Mouse (Mus musculus): ENCODE results near the gene Rnf185. TPM values are rescaled to one million over a fixed set of nuclear protein-coding genes. Genes with fewer than 3 reads are reported as not detected.
A peak's percentile ranks its signal among the peaks of the same experiment; 100 is the strongest.

The Rnf185 gene
- polyA plus RNA-seq, 1 experiment from 2014 or later, result 43.0 TPM

DNA sequence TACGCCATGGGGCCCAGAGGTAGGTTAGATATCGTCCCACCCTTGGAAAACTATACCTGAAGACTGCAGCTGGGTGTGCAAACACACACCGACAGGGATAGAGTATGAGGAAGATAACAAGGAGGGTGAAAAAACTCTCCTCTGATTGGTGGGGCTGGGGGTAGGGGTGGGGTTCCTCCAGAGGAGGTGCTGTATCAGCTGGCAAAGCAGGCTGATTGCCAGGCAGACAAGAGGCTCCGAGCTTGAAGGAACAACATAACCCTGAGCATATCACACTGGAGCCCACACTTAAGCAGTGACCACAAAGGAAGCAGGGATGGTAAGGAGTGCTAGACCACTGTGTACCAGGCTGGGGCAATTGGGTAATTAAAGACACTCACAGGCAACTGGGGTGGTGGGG lies 72.7 kb downstream of the Rnf185 start:
- H3K9ac ChIP-seq (ENCODE audit: low read depth, low read length), result no peak overlapping the region
- H3K4me1 ChIP-seq (ENCODE audit: control insufficient read depth, insufficient read depth, low read depth, low read length), result peaks cover 2% of the 10 kb centered on the region
- 85% methylated on average over 4 of the region's 4 CpGs for WGBS
- H3K9me3 ChIP-seq (ENCODE audit: control insufficient read depth, low read length), result no peaks in the 10 kb centered on the region
- no peak overlapping the region for H3K4me3 ChIP-seq (ENCODE audit: low read length)
- H3K27me3 ChIP-seq (replicated peaks; ENCODE audit: control insufficient read depth, insufficient read depth, low read length), result no peaks in the 10 kb centered on the region
- no peaks in the 10 kb centered on the region; the same call in 1 of the 2 replicates for H3K36me3 ChIP-seq (ENCODE audit: control insufficient read depth, insufficient read depth, low read length)
- H3K27ac ChIP-seq (ENCODE audit: low read depth, low read length), result no peak overlapping the region
- ATAC-seq, result no peak
- H3K4me2 ChIP-seq (ENCODE audit: low read length), result no peak overlapping the region

DNA sequence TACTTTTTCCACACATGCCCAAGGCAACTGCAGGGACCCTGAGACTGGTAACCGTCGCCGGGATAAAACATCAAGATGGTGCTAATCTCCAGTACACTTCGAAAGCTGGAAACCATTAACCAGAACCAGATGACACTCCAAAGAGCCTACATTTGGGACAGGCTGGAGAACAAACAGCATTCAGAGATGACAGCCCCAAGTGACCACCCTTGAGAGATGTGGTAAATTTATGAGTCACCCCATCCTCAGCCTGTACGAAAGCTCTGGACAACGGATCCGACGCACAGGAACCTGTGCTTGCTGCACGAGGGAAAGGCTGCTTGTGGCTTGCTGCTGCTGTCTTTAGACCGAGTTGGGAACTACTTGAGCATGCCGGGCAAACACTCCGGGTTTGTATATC lies 77.4 kb downstream of the Rnf185 start:
- H3K36me3 ChIP-seq (ENCODE audit: control insufficient read depth, insufficient read depth, low read length), result no peaks in the 10 kb centered on the region
- H3K27me3 ChIP-seq (replicated peaks; ENCODE audit: control insufficient read depth, insufficient read depth, low read length), result no peaks in the 10 kb centered on the region
- H3K9me3 ChIP-seq (ENCODE audit: control insufficient read depth, low read length), result no peaks in the 10 kb centered on the region
- peak overlapping the region; percentile 64 for H3K27ac ChIP-seq (ENCODE audit: low read depth, low read length)
- no peak overlapping the region for H3K9ac ChIP-seq (ENCODE audit: low read depth, low read length)
- H3K4me3 ChIP-seq (ENCODE audit: low read length), result no peak overlapping the region
- H3K4me1 ChIP-seq (ENCODE audit: control insufficient read depth, insufficient read depth, low read depth, low read length), result peaks cover 25% of the 10 kb centered on the region
- 72% methylated on average over 12 of the region's 12 CpGs for WGBS
- ATAC-seq, result no peak
- H3K4me2 ChIP-seq (ENCODE audit: low read length), result no peak overlapping the region; the same call in 1 of the 2 replicates

DNA sequence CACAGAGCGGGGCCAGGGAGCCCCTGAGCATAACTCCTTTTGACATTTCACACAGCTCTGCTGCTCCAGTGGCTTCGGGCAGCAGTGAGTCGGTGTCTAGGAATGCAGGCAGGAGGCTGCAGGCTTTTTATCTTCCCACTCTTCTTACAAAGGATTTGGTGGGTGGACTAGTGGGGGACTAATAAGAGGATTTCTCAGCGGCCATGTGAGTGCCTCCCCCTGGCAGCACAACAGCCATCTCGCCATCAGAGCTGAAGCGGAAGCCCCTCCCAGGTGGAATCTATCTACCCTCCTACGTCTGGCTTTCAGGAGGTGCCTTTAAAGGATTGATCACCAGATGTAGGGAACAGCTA lies 77.9 kb downstream of the Rnf185 start:
- Histone ChIP-seq H3K9me3 (ENCODE audit: control insufficient read depth, low read length) (no peaks in the 10 kb centered on the region), H3K36me3 (ENCODE audit: control insufficient read depth, insufficient read depth, low read length) (no peaks in the 10 kb centered on the region), H3K4me3 (ENCODE audit: low read length) (no peak overlapping the region), H3K27ac (ENCODE audit: low read depth, low read length) (peak overlapping the region; percentile 64), H3K27me3 (replicated peaks; ENCODE audit: control insufficient read depth, insufficient read depth, low read length) (no peaks in the 10 kb centered on the region), H3K4me2 (ENCODE audit: low read length) (peak overlapping the region; percentile 9), H3K9ac (ENCODE audit: low read depth, low read length) (no peak overlapping the region), H3K4me1 (ENCODE audit: control insufficient read depth, insufficient read depth, low read depth, low read length) (peaks cover 29% of the 10 kb centered on the region)
- 18% methylated on average over 7 of the region's 7 CpGs for WGBS
- ATAC-seq, result no peak

DNA sequence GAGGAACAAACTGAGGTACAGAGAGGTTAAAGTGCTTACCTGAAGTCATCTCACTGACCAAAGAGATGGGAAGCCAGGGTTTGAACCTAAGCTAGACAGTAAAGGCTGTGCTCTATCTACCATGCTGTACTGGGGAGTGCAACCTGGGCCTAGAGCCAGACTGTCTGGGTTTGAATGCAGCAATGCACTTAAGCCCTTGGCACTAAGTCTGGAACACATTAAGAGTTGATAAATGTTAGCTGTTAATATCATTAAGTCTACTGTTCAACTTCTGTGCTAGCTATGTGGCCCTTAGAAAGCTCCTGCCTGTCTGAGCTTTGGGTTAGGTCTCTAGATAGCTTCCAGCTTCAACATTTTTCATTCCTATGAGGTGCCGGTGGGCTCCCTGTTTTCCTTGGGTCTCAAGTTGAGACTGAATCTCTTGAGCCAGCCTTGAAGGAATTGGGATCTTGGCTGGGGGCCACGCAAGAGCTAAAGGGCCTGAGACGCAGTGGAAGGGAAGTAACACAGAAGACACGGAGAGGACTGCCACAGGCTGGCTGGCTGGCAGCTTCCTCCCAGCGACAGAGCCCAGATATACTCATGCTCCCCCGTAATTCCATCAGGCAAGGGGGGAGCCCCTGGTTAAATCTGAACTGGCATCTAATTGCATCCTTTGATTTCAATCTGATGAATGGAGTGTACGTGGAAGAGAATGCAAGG lies 78.4 kb downstream of the Rnf185 start:
- no peak for ATAC-seq
- H3K4me1 ChIP-seq (ENCODE audit: control insufficient read depth, insufficient read depth, low read depth, low read length), result peaks cover 34% of the 10 kb centered on the region

DNA sequence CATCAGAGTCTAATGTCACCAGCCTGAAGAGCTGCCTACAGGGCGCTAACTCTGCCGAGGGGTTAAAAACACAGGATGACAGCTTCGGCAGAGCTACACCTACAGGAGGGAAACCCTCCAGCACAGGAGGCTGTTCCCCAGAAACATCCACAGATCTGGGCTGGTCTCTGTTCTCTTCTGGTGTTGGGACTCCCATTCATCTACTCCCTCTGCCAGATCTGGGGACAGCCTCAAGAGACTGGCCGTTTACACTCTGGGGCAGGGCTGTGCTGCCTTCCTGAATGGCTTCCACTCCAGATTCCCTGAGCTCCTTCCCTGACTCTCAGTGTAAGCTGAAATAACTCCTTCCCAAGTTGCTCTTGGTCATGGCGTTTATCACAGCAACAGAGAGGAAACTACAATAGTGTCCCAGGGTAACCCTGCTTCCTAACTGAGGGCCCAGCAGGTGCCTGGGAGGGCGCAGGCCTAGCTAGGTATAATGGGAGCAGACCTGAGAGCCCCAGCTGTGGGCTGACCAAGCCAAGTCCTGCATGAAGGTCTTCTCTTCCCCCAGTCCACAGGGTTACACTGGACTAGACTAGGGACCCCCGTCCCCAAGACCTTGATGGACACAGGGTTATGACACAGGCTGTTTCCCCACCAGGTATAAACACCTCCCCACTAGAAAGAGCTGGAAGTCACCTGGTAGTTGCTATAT lies 80.4 kb downstream of the Rnf185 start:
- Histone ChIP-seq H3K4me1 (ENCODE audit: control insufficient read depth, insufficient read depth, low read depth, low read length) (peaks cover 39% of the 10 kb centered on the region), H3K27ac (ENCODE audit: low read depth, low read length) (peak overlapping the region; percentile 90), H3K9ac (ENCODE audit: low read depth, low read length) (peak overlapping the region; percentile 84), H3K36me3 (ENCODE audit: control insufficient read depth, insufficient read depth, low read length) (no peaks in the 10 kb centered on the region), H3K27me3 (replicated peaks; ENCODE audit: control insufficient read depth, insufficient read depth, low read length) (no peaks in the 10 kb centered on the region), H3K9me3 (ENCODE audit: control insufficient read depth, low read length) (no peaks in the 10 kb centered on the region), H3K4me3 (ENCODE audit: low read length) (peak overlapping the region; percentile 72), H3K4me2 (ENCODE audit: low read length) (peak overlapping the region; percentile 68)
- peak; percentile 57 for ATAC-seq
- 19% methylated on average over 7 of the region's 7 CpGs for WGBS

More for the DNA sequence above, 78.4 kb downstream of the Rnf185 start:
- no peak overlapping the region for H3K4me3 ChIP-seq (ENCODE audit: low read length)
- no peak overlapping the region for H3K9ac ChIP-seq (ENCODE audit: low read depth, low read length)
- H3K27ac ChIP-seq (ENCODE audit: low read depth, low read length), result peak overlapping the region; percentile 64
- WGBS, result 25% methylated on average over 7 of the region's 7 CpGs
- H3K4me2 ChIP-seq (ENCODE audit: low read length), result peak overlapping the region; percentile 9
- H3K27me3 ChIP-seq (replicated peaks; ENCODE audit: control insufficient read depth, insufficient read depth, low read length), result no peaks in the 10 kb centered on the region
- H3K9me3 ChIP-seq (ENCODE audit: control insufficient read depth, low read length), result no peaks in the 10 kb centered on the region
- no peaks in the 10 kb centered on the region for H3K36me3 ChIP-seq (ENCODE audit: control insufficient read depth, insufficient read depth, low read length)

DNA sequence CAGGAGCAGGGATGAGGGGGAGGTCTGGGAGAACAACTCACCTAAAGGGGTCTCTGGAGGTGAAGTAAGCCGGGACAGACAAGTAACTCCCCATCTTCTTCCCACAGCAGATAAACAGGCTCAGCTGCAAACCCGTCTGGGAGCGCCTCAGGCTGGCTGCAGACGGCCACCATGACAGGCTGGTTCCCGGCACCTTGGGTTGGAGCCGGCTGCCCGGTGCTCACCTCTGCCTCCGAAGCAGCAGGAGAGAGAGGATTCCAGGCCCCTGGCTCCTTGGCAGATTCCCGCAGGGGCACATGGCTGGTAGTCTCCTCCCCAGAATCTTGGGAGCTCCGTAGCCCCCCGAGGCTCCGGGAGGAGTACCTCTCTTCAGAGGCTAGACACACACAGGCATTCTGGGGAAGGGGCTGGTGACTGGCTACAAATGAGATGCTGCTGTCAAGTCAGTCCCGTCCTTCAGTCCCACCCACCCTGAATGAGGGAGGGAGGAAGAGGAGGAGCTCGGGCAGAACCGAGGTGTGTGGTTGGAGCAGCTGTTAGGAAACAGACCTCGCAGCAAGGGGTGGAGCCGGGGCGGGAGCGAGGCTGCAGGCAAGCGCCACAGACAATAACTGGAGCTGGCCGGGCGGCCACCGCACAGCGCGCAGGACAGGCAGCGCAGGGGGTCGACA lies 81.1 kb downstream of the Rnf185 start:
- Histone ChIP-seq H3K27me3 (replicated peaks; ENCODE audit: control insufficient read depth, insufficient read depth, low read length) (no peaks in the 10 kb centered on the region), H3K27ac (ENCODE audit: low read depth, low read length) (peak overlapping the region; percentile 90), H3K36me3 (ENCODE audit: control insufficient read depth, insufficient read depth, low read length) (no peaks in the 10 kb centered on the region), H3K4me3 (ENCODE audit: low read length) (peak overlapping the region; percentile 72), H3K4me2 (ENCODE audit: low read length) (peak overlapping the region; percentile 68), H3K9ac (ENCODE audit: low read depth, low read length) (peak overlapping the region; percentile 84), H3K4me1 (ENCODE audit: control insufficient read depth, insufficient read depth, low read depth, low read length) (peaks cover 39% of the 10 kb centered on the region), H3K9me3 (ENCODE audit: control insufficient read depth, low read length) (no peaks in the 10 kb centered on the region)
- ATAC-seq, result peak; percentile 97
- WGBS, result under 1% methylated on average over 24 of the region's 27 CpGs

DNA sequence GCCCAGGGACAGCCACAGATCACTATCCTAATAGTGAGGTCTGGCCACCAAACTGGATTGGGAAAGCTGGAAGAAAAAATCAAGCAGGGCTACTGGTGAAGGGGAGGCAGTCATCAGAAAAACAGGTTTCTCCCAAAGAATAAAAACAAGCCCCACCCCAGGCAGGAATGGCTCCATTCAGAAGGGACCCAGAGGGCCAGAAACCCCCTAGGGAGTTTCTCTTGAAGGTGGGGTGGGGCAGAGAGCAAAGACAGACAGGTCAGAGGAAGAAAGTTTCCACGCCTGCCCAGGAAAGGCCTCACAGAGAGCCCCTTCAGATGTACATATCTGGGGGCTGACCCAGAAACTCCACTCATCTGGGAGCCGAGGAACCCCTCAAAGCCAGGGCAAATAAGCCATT lies 82.0 kb downstream of the Rnf185 start:
- H3K36me3 ChIP-seq (ENCODE audit: control insufficient read depth, insufficient read depth, low read length), result no peaks in the 10 kb centered on the region
- no peaks in the 10 kb centered on the region for H3K9me3 ChIP-seq (ENCODE audit: control insufficient read depth, low read length)
- peak overlapping the region; percentile 68 for H3K4me2 ChIP-seq (ENCODE audit: low read length)
- no peak for ATAC-seq
- H3K27ac ChIP-seq (ENCODE audit: low read depth, low read length), result no peak overlapping the region
- no peaks in the 10 kb centered on the region for H3K27me3 ChIP-seq (replicated peaks; ENCODE audit: control insufficient read depth, insufficient read depth, low read length)
- peak overlapping the region; percentile 72 for H3K4me3 ChIP-seq (ENCODE audit: low read length)
- 71% methylated on average over 2 of the region's 2 CpGs for WGBS
- peak overlapping the region; percentile 84 for H3K9ac ChIP-seq (ENCODE audit: low read depth, low read length)
- peaks cover 39% of the 10 kb centered on the region for H3K4me1 ChIP-seq (ENCODE audit: control insufficient read depth, insufficient read depth, low read depth, low read length)

DNA sequence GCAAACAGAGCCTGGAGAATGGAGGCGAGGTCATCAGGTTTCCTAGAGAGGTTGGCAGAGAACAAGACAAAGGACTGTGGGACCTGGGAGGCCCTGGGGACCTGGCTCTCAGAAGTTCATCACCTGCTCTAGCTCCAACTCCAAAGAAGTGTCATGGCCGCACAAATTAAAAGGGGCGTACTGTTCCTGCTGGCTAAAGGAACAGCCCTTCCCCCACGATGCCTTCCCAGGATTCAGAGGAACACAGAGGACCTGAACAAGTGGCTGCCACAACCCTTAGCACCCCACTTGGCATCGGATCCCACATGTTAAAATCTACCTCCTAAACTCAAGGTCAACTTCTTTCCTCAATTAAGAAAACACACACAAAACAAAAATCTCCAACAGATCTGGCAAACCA lies 82.7 kb downstream of the Rnf185 start:
- no peak for ATAC-seq
- Histone ChIP-seq H3K9ac (ENCODE audit: low read depth, low read length) (no peak overlapping the region), H3K27ac (ENCODE audit: low read depth, low read length) (no peak overlapping the region), H3K4me1 (ENCODE audit: control insufficient read depth, insufficient read depth, low read depth, low read length) (peaks cover 38% of the 10 kb centered on the region), H3K4me3 (ENCODE audit: low read length) (no peak overlapping the region; the same call in 1 of the 2 replicates), H3K4me2 (ENCODE audit: low read length) (peak overlapping the region; percentile 68), H3K36me3 (ENCODE audit: control insufficient read depth, insufficient read depth, low read length) (no peaks in the 10 kb centered on the region), H3K9me3 (ENCODE audit: control insufficient read depth, low read length) (no peaks in the 10 kb centered on the region), H3K27me3 (replicated peaks; ENCODE audit: control insufficient read depth, insufficient read depth, low read length) (no peaks in the 10 kb centered on the region)
- WGBS, result 63% methylated on average over 5 of the region's 5 CpGs

DNA sequence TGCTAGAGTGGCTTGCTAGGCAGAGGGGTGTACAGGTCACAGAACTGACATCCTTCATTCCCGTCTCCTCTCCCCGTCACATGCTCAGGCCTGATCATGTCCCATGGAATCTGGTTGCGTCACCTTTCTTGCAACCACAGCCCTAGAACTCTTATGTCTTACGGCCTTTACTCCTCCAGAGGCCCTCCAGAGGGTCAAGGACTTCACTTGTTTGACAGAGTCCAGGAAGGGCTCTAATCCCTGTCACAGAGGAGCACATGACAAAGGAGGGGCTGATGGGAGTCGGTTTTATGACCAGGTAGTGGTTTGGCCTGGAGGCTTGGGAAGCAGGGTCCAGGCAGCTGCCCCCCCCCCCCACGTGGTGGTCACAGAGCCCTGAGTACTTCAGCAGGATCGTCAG lies 83.2 kb downstream of the Rnf185 start:
- ATAC-seq, result no peak
- 61% methylated on average over 7 of the region's 7 CpGs for WGBS

More for the DNA sequence above, 83.2 kb downstream of the Rnf185 start:
- H3K9me3 ChIP-seq (ENCODE audit: control insufficient read depth, low read length), result no peaks in the 10 kb centered on the region
- no peak overlapping the region for H3K4me3 ChIP-seq (ENCODE audit: low read length)
- H3K4me2 ChIP-seq (ENCODE audit: low read length), result peak overlapping the region; percentile 68
- H3K36me3 ChIP-seq (ENCODE audit: control insufficient read depth, insufficient read depth, low read length), result no peaks in the 10 kb centered on the region
- H3K27ac ChIP-seq (ENCODE audit: low read depth, low read length), result no peak overlapping the region
- peaks cover 33% of the 10 kb centered on the region for H3K4me1 ChIP-seq (ENCODE audit: control insufficient read depth, insufficient read depth, low read depth, low read length)
- H3K9ac ChIP-seq (ENCODE audit: low read depth, low read length), result no peak overlapping the region
- no peaks in the 10 kb centered on the region for H3K27me3 ChIP-seq (replicated peaks; ENCODE audit: control insufficient read depth, insufficient read depth, low read length)
